Mouse (Mus musculus) ES-E14 (cell line): ENCODE results near the gene Gm12166. TPM values are rescaled to one million over a fixed set of nuclear protein-coding genes. Genes with fewer than 3 reads are reported as not detected.

Experiments
- DNase-seq: peaks from one replicate; pipeline ENCODE4 v3.0.0-alpha.2; 2013; ENCODE audit warnings: low read depth, low spot score
- H3K27ac ChIP-seq: 2 replicates; pipeline ENCODE4 v1.5.1; 2012; ENCODE audit warnings: low read depth, mild to moderate bottlenecking, low read length, moderate library complexity, mixed read lengths; ENCODE audit not compliant: poor library complexity, insufficient read depth, severe bottlenecking
- H3K36me3 ChIP-seq: 2 replicates; pipeline ENCODE4 v1.6.1; 2012; ENCODE audit warnings: mild to moderate bottlenecking, low read length, moderate library complexity, mixed read lengths; ENCODE audit not compliant: control insufficient read depth, poor library complexity, insufficient read depth, severe bottlenecking
- H3K4me1 ChIP-seq, 2 experiments: fragments of 150-350 bp in 1 of 2; sonication (generic) in 1 of 2; 2 replicates each; pipeline ENCODE4 v1.6.1; 2012; ENCODE audit warnings: low read length in 2 of 2, mild to moderate bottlenecking in 1 of 2, mixed read lengths in 1 of 2; ENCODE audit not compliant: control insufficient read depth in 2 of 2, insufficient read depth in 2 of 2, poor library complexity in 1 of 2
- H3K4me3 ChIP-seq, 2 experiments: fragments of 150-350 bp in 1 of 2; sonication (generic) in 1 of 2; 2 replicates each; pipeline ENCODE4 v1.5.1; 2012; ENCODE audit warnings: low read length in 2 of 2, low read depth in 1 of 2, mild to moderate bottlenecking in 1 of 2, mixed read lengths in 1 of 2; ENCODE audit not compliant: insufficient read depth in 1 of 2, poor library complexity in 1 of 2, severe bottlenecking in 1 of 2
- H3K9ac ChIP-seq: 2 replicates; pipeline ENCODE4 v1.6.1; 2012; ENCODE audit warnings: low read depth, mild to moderate bottlenecking, low read length, mixed read lengths; ENCODE audit not compliant: poor library complexity, insufficient read depth, severe bottlenecking
- H3K9me3 ChIP-seq: fragments of 150-350 bp; sonication (generic); 2 replicates; pipeline ENCODE4 v1.6.1; 2012; ENCODE audit warnings: low read depth, mild to moderate bottlenecking, low read length; ENCODE audit not compliant: control insufficient read depth, insufficient read depth
- CHD2 ChIP-seq: IDR thresholded peaks from 2 replicates; pipeline ENCODE4 v1.6.1; 2014; ENCODE audit warnings: mild to moderate bottlenecking, low read depth, low read length, inconsistent platforms
- HCFC1 ChIP-seq: IDR thresholded peaks from 2 replicates; pipeline ENCODE4 v1.6.1; 2012; ENCODE audit warnings: low read length, inconsistent platforms, borderline replicate concordance; ENCODE audit not compliant: insufficient read depth
- MAFK ChIP-seq: IDR thresholded peaks from 2 replicates; pipeline ENCODE4 v1.6.1; 2014; ENCODE audit warnings: mild to moderate bottlenecking, low read depth, low read length, inconsistent platforms; ENCODE audit not compliant: insufficient read depth
- ZC3H11A ChIP-seq: IDR thresholded peaks from 2 replicates; pipeline ENCODE4 v1.6.1; 2012; ENCODE audit warnings: low read depth, mild to moderate bottlenecking, inconsistent platforms, low read length, borderline replicate concordance
- ZNF384 ChIP-seq: IDR thresholded peaks from 2 replicates; pipeline ENCODE4 v1.6.1; 2012; ENCODE audit warnings: low read depth, low read length, inconsistent platforms
- in situ Hi-C, 2 experiments: fragments of 600-800 bp; cut with MboI; formaldehyde crosslinking; loops; one replicate each; pipeline ENCODE4 v1.15.1; 2025; ENCODE audit warnings: low sequenced_read_pairs in 2 of 2, inconsistent platforms in 1 of 2; ENCODE audit not compliant: unreplicated experiment in 2 of 2
- total RNA-seq: library from RNA; depleted of rRNA; stranded (reverse); fragments of 300-350 nt; gene quantifications from 2 replicates; pipeline ENCODE4 v1.2.3, GENCODE M21; 2012

Gm12166 gene
- total RNA-seq, 1 experiment = 6.8 TPM

GRCm38 (mm10) chr11:46086446-46086845 lies 34.3 kb upstream of the Gm12166 start:
- DNase-seq = no peak
- no peak overlapping the region for H3K4me3 ChIP-seq
- in situ Hi-C loops = no loop called here
- H3K9ac ChIP-seq = no peak overlapping the region
- H3K36me3 ChIP-seq = peaks cover 5% of the 10 kb centered on the region; the same call in 1 of the 2 replicates
- H3K4me1 ChIP-seq = peaks cover 10 to 27% of the 10 kb centered on the region in 2 experiments; a peak in 3 of 4 replicates
- H3K27ac ChIP-seq = no peak overlapping the region
- TF ChIP-seq ZC3H11A (no peak), ZNF384 (no peak), CHD2 (no peak), HCFC1 (no peak), MAFK (no peak)
- H3K9me3 ChIP-seq = no peaks in the 10 kb centered on the region

DNA sequence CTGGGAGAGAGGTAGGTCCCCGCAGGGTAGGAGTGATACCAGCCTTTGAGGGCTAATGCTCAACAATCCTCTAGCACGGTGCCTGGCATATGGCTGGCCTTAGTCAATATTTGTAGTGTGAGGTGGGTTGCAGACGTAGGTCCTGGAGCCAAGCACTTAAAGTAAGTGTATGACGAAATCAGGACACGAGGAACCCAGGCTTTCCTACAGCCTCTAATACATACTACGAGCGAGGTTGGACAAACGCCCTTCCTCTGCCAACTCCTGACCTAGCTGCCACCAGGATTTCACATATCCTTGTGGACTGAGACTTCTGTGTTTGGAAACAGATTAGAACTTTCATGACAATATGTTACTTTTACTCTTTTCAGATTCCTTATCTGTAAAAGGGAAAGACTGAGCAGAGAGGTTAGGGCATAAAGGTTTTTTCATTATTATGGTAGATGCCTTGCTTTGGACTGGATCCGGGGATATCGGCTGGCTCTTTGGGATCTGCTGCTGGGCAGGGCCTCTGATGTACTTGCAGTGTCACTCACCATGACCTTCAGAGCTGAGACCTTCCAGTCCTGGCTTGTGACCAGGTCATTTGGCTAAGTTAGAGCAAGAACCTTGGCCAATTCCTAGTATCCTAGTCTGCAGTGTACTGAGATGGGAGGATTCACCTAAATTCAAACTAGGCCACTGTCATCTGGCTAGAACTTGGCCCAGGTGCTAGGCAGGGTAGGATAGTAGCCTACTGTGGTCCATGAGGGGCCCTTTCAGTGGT lies 33.5 kb upstream of the Gm12166 start:
- no peak overlapping the region for H3K9ac ChIP-seq
- peaks cover 5% of the 10 kb centered on the region; the same call in 1 of the 2 replicates for H3K36me3 ChIP-seq
- TF ChIP-seq HCFC1 (no peak), MAFK (no peak)
- no peaks in the 10 kb centered on the region for H3K9me3 ChIP-seq
- in situ Hi-C loops = no loop called here
- peaks cover 4 to 23% of the 10 kb centered on the region in 2 experiments; a peak in 3 of 4 replicates for H3K4me1 ChIP-seq
- no peak for DNase-seq
- H3K27ac ChIP-seq = no peak overlapping the region
- H3K4me3 ChIP-seq = no peak overlapping the region

DNA sequence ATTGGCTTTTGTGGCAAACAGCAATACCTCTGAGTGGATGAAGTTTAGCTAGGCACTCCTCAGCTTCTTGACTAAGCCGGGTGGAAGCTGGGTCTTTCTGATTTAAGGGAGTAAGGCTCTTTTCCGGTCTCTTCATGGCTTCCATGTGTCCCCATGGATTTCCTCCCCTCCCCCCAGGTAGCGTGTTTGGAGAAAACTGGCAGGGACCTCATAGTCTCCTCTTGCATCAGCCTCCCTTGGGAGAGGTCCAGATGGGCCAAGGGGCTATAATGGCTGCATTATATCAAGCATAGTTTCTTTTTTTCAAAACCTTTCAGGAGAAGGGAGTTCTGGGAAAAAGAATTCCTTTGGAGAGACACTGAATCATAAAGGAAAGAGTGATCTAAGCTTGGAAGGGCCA lies 32.4 kb upstream of the Gm12166 start:
- TF ChIP-seq HCFC1 = no peak
- TF ChIP-seq MAFK = no peak
- no peak for TF ChIP-seq CHD2
- no peak for TF ChIP-seq ZC3H11A
- H3K4me3 ChIP-seq = no peak overlapping the region
- no peak overlapping the region for H3K27ac ChIP-seq
- no peaks in the 10 kb centered on the region for H3K9me3 ChIP-seq
- in situ Hi-C loops = no loop called here
- no peak overlapping the region for H3K9ac ChIP-seq
- DNase-seq = no peak
- peaks cover 3 to 16% of the 10 kb centered on the region in 2 experiments; a peak in 3 of 4 replicates for H3K4me1 ChIP-seq
- H3K36me3 ChIP-seq = peaks cover 5% of the 10 kb centered on the region; the same call in 1 of the 2 replicates

DNA sequence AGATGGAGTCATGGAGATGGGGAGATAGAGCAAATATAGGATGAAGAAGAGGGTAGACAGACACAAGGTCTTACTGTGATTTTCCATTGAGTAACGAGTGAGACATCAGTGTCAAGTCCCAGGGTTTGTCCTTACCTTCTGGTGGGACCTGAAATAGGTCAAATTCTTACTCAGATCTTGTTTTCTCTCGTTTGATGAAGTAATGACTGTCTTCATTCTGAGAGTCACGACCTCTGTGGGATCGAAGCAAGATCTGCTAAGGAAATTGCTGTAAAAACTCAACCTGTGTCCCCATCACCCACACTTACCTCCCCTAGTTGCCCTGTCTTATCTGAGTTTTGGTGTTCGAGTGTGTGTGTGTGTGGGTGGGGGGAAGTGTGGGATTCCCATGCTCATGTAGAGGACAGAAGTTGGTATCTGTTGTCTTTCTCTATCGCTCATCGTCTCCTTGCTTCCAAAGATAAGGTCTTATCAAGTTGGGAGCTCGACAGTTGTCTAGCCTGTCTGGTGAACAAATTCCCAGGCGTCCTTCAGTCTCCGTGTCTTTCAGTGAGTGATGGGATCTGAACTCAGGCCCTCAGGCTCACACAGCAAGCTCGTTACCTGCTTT lies 31.8 kb upstream of the Gm12166 start:
- Histone ChIP-seq H3K36me3 (peaks cover 5% of the 10 kb centered on the region; the same call in 1 of the 2 replicates), H3K4me3 (no peak overlapping the region), H3K9ac (no peak overlapping the region), H3K27ac (no peak overlapping the region), H3K9me3 (no peaks in the 10 kb centered on the region), H3K4me1 (peaks cover 0 to 11% of the 10 kb centered on the region in 2 experiments; a peak in 2 of 4 replicates)
- in situ Hi-C loops = no loop called here
- TF ChIP-seq MAFK = no peak
- no peak for TF ChIP-seq CHD2
- TF ChIP-seq ZC3H11A = no peak
- no peak for TF ChIP-seq HCFC1
- TF ChIP-seq ZNF384 = no peak
- no peak for DNase-seq
